Mouse (Mus musculus) myocyte (in vitro differentiated cells): ENCODE measurements around the gene Zfp839.
"Not testable (repeated sequence)": the region's sequence is repeated elsewhere in the genome, so short reads cannot be mapped to it uniquely, and the experiment has no call there.

ENCODE experiments used
- CEBPB ChIP-seq: IDR thresholded peaks from 2 replicates; pipeline ENCODE4 v1.6.1; 2011; ENCODE audit warnings: mild to moderate bottlenecking, moderate library complexity; ENCODE audit not compliant: poor library complexity, insufficient read depth, severe bottlenecking
- E2F4 ChIP-seq: IDR thresholded peaks from one replicate; pipeline ENCODE4 v1.6.1; 2011; ENCODE audit warnings: mild to moderate bottlenecking, control low read depth, moderate library complexity; ENCODE audit not compliant: insufficient read depth
- MAX ChIP-seq: IDR thresholded peaks from one replicate; pipeline ENCODE4 v1.6.1; 2011; ENCODE audit warnings: low read depth, mild to moderate bottlenecking, control low read depth
- MYOD1 ChIP-seq, 3 experiments: IDR thresholded peaks; one replicate each; pipeline ENCODE4 v1.6.1; 2011; ENCODE audit warnings: control low read depth in 2 of 3, low read depth in 2 of 3, mild to moderate bottlenecking in 2 of 3, moderate library complexity in 1 of 3; ENCODE audit not compliant: insufficient read length in 2 of 3, control insufficient read depth in 1 of 3
- MYOG ChIP-seq, 3 experiments: IDR thresholded peaks; one replicate each; pipeline ENCODE4 v1.6.1; 2011; ENCODE audit warnings: control low read depth in 2 of 3, low read depth in 2 of 3, mild to moderate bottlenecking in 2 of 3; ENCODE audit not compliant: insufficient read length in 2 of 3, control insufficient read depth in 1 of 3, insufficient read depth in 1 of 3
- POLR2A ChIP-seq: IDR thresholded peaks from one replicate; pipeline ENCODE4 v1.6.1; 2011; ENCODE audit warnings: low read depth, mild to moderate bottlenecking, control low read depth, moderate library complexity; ENCODE audit not compliant: insufficient read length
- POLR2AphosphoS2 ChIP-seq: IDR thresholded peaks from one replicate; pipeline ENCODE4 v1.6.1; 2011; ENCODE audit warnings: low read depth, control low read depth; ENCODE audit not compliant: insufficient read length
- REST ChIP-seq: IDR thresholded peaks from one replicate; pipeline ENCODE4 v1.6.1; 2011; ENCODE audit warnings: mild to moderate bottlenecking, control low read depth, moderate library complexity; ENCODE audit not compliant: insufficient read depth, insufficient read length
- SRF ChIP-seq: IDR thresholded peaks from one replicate; pipeline ENCODE4 v1.6.1; 2011; ENCODE audit warnings: low read depth; ENCODE audit not compliant: control insufficient read depth, insufficient read length
- TCF12 ChIP-seq: IDR thresholded peaks from one replicate; pipeline ENCODE4 v1.6.1; 2011; ENCODE audit warnings: mild to moderate bottlenecking, control low read depth; ENCODE audit not compliant: poor library complexity, insufficient read depth, severe bottlenecking
- TCF3 ChIP-seq: IDR thresholded peaks from one replicate; pipeline ENCODE4 v1.6.1; 2011; ENCODE audit warnings: low read depth, control low read depth; ENCODE audit not compliant: insufficient read length
- USF1 ChIP-seq: IDR thresholded peaks from one replicate; pipeline ENCODE4 v1.6.1; 2011; ENCODE audit warnings: low read depth, mild to moderate bottlenecking, control low read depth, moderate library complexity

GRCm38 (mm10) chr12:110858681-110859080 is 8.6 kb downstream of the Zfp839 start:
- TF ChIP-seq POLR2A, result peak; percentile 27
- not testable (repeated sequence) for TF ChIP-seq E2F4; MAX; CEBPB; MYOD1 (IDR thresholded peaks at IDR 0.05; ENCODE audit: control insufficient read depth in 1 of 3, insufficient read length in 2 of 3, low read depth in 2 of 3); USF1; REST; TCF12; MYOG (IDR thresholded peaks at IDR 0.05; ENCODE audit: control insufficient read depth in 1 of 3, insufficient read depth in 1 of 3, insufficient read length in 2 of 3, low read depth in 2 of 3); TCF3; POLR2AphosphoS2; SRF
